Mouse (Mus musculus) cerebellum, adult 9-10 months (tissue): ENCODE results near the gene Xpo6.
A peak's percentile ranks its signal among the peaks of the same experiment; 100 is the strongest.

Experiments used
- DNase-seq: peaks from one replicate; pipeline ENCODE4 v3.0.0; 2022

Gene Xpo6

GRCm38 (mm10) chr7:126200178-126200996, at the start of gene Xpo6:
Gene Xpo6, minus strand, starts transcription at chr7:126200501.
- DNase-seq, result peak; percentile 94

- DNase-seq, result peak; percentile 81
Measured at GRCm38 (mm10) chr7:126249986-126250385, 49.7 kb upstream of the Xpo6 start.

DNA sequence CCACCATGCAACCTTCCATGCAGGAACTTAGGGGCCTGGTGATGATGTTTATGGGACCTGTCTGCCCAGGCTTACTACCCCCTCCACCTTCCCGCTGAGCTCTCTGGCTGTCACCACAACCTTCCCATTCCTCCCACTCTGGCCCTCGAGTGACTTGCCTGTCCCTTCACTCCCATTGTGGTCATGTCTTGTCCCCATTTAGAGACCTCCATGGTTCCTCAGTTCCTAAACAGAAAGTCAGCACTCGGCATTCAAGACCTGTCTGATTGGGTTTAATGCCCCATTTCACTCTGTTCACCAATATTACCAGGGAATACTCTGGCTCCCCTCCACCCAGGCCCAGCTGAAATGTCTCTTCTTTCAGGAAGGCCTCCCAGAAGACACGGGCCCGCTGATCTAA, 48.8 kb upstream of the Xpo6 start:
- DNase-seq, result peak; percentile 55

DNA sequence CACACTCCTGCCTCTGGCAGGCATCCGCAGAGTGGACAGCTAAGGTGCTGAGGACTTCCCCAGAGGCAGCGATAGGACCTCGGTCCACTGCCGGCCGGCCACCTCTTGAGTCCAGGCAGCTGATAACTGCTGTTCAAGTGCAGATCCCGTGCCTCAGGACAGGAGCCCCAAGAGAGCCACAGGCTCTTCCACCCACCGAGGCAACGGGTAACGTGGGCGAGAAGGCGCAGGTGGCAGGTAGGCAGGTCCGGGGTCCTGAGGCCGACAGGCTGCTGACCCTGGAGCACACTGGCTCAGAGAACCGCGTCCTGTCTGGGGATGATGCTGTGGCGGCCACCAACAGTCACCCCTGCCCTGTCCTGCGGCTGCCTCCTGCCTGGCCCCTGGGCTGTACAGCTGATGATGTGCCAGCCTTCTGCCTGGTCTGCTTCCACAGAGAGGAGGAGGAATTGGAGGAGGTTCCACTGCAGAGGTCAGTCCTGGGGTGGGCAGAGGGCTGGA, 48.4 kb upstream of the Xpo6 start:
- DNase-seq, result peak; percentile 62

DNA sequence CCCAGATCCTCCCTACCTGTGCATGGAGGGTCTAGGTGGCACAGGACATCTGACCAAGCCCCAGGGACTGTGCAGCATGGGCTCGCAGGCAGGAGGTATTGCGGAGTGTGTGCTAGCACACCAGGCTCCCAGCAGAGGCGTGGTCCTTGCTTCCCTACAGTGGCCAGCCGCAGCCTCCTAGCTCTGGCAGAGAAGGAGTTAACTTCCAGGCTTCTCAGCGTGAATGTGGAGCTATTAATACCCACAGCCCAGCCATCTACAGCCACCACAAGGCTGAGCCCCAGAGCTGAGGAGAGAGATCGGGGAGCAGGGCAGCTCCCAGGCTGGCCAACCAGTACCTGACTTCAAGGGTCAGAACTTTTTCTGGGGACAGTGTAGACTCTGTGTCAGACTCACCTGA, 47.8 kb upstream of the Xpo6 start:
- DNase-seq, result peak; percentile 80

DNA sequence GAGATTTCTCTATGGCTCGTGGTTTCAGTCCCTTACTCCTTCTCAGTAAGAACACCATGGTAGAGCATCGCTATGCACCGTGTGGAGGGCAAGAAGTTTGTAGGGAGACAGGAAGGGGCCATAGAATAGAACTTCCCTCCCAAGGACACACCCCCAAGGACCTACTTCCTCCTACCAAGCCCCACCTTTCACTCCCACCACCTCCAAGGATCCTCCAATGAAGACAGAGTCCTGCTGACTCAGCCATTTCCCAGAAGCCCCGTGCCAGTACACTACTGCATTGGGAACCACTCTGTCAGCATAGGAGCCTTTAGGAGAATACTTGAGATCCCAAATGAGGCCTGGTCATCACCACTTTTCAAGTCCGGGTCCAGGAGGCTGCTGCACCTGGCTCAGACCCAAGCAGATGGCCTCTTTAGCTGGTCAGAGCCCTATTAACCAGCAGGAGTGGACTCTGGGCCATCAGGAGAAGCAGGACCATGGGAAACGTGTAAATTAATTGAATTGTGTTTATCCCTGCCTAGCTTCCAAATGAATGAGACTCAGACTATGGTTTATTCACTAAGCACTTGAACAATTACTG, 44.0 kb upstream of the Xpo6 start:
- peak; percentile 60 for DNase-seq

- DNase-seq, result no peak
Measured at GRCm38 (mm10) chr7:126240814-126241360, 40.6 kb upstream of the Xpo6 start.

GRCm38 (mm10) chr7:126236794-126237192, 36.5 kb upstream of the Xpo6 start:
- DNase-seq, result no peak

DNA sequence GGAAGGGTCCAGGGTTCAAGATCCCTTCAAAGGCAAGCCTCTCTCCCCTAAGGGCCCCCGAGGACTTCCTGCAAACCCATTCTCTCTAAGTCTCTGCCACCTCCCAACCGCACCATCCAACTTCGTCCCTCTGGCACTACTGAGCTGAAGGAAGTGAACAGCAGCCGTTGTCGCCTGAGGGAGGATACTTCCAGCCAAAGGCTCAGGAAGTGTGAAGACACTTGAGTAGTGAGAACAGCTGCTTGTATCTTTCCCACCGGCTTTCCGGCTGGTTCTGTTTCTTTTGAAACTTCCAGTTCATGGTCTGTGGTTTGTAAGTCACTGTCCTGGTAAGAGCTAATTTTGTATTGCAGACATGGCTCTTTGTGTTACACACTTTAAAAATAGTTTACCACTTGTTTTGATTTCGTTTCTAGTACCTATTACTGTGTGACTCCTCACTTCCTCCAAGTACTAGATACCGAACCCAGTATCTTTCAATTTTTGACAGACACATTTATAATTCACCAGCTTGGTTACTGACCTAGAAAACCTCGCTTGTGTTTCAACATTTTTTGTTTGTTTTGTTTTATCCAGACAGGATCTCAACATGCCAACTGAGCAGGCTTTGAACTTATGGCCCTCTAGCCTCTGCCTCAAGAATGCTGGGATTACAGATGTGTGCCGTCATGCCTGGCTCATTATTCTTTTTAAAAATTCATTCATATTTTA, 35.9 kb upstream of the Xpo6 start:
- no peak for DNase-seq

GRCm38 (mm10) chr7:126234611-126235010, 34.3 kb upstream of the Xpo6 start:
- DNase-seq, result no peak

GRCm38 (mm10) chr7:126232345-126233071, 32.2 kb upstream of the Xpo6 start:
- no peak for DNase-seq

DNA sequence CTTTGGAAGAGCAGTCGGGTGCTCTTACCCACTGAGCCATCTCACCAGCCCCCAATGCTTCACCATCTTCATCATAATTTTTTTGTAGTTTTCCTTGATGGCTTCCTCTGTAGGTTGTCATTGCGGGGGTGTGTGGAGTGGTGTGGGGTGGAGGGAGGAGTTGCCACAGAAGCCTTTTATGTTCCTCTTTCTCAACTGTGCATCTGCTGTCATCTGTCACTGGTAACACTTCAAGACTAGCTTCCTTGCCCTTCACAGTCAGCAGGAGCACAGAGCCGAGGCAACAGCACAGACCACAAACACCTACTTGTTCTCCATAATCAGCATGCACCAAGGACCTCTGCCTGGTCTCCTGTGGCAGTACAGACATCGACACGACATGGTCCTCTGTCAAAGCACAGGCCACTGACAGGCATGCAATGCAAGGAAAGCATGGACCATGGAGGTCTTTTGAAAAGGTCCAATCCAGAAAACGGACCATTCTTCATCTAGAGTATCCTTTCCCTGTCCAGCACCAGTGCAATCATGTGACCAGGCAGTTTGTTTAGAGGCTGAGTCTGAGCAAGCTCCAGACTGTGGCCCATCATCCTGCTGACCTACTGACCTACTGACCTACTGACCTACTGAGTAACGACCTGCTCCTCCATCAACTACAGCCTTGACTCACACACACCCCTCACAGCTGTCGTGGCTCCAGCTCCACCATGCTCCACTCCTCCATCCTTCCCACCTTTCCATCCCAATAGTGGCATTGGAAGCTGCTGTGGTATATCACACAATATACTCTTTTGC, 30.3 kb upstream of the Xpo6 start:
- no peak for DNase-seq

- DNase-seq, result no peak
Measured at GRCm38 (mm10) chr7:126226136-126226535, 25.8 kb upstream of the Xpo6 start.

DNA sequence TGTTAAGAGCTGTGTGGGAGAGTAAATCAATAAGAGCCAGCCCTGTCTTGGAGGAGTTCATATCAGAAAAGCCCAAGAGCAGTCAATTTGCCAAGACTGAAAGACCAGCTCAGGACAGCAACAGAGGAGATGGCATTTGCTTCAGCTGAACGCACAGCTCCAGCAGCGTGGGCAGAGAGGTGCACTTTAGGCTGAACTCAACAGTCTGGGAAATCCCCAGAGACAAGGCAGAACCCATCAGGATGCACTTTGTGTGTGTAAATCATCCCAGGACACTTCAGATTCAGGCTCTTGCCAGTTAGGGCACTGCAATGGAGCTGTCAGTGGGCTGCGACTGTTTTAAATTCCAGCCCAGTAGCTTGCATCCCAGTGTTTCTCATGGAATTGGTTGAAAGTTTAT, 22.5 kb upstream of the Xpo6 start:
- DNase-seq, result no peak

GRCm38 (mm10) chr7:126220611-126221010, 20.3 kb upstream of the Xpo6 start:
- no peak for DNase-seq

- DNase-seq, result no peak
Measured at GRCm38 (mm10) chr7:126218311-126218710, 18.0 kb upstream of the Xpo6 start.

DNA sequence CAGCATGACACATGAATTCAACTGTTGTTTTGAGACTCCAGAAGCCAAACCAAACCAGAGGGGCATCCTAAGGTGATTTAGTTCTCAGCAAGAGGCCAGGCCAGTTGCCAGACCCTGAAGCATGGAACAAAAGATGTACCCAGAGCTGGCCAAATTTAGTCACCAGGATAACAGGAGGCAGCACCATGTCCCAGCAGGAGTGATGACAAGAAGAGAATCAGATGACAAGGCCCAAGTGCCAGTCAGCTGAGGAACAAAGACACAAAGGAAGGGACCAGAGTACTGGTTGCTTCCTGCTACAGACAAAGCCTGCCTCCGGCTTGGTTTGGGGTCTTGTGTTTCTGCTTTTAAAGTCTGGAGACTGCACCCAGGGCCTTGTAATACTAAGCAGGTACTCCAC, 16.6 kb upstream of the Xpo6 start:
- DNase-seq, result peak; percentile 95

DNA sequence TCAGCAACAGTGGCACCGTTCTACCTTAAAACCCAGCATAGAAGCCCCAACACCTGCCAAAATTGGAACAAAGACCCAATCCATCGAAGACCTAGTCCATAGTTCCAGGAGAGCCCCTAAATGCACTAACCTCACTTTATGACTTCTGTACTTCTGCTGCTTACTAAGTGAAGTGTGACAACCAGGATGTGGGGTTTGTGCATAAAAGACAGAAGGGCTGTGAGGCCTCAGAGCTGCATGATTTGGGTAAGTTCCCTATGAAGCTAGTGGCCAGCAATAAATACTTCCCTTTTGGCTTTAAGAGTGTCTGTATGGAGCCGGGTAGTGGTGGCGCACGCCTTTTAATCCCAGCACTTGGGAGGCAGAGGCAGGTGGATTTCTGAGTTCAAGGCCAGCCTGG, 10.6 kb upstream of the Xpo6 start:
- DNase-seq, result no peak

DNA sequence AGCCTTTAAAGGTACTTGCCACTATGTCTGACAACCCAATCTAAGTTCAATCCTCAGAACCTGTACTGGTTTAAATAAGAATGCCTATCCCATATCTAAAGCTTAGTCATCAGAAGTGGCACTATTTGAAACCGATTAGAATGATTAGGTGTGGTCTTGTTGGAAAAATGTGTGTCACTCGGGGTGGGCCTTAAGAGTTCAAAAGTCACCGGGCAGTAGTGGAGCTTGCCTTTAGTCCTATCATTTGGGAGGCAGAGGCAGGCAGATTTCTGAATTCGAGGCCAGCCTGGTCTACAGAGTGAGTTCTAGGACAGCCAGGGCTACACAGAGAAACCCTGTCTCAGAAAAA, 670 bp upstream of the Xpo6 start:
- no peak for DNase-seq

DNA sequence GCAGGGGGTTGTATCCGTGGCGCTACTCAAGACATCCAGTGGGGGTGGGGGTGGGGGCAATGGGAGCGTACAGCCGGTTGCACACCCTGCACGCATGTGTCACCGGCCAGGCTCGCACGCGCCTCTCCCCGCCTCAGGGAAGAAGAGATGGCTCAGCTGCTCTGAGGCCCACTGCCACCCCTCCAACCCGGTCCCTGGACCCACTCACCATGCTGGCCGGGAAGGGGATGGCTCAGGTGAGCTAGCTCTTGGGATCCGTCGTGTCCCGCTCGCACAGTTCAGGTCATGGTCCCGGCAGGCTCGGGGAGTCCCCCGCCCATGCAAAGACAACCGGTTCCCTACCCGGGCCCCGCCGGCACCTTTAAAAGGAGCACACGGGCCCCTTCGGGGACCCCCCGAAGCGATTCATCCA, 604 bp downstream of the Xpo6 start:
- DNase-seq, result peak; percentile 59

- DNase-seq, result no peak
Measured at GRCm38 (mm10) chr7:126198926-126199325, 1.4 kb downstream of the Xpo6 start.

DNA sequence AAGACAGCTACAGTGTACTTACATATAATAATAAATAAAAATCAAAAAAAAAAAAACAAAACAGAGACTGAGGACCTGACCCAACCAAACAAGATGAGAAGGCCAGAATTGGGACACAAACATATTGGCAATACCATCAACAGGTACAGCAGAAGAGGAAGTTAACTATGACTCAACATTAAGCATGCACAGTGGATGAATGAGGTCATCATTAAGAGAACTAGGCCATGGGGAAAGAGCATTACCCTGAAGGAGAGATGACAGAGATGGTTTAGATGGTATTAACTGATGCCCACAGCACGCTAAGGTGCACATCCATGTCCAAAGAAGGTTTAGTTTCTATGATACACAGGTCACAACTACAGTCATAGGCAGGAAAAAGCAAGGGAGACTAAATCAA, 6.1 kb downstream of the Xpo6 start:
- no peak for DNase-seq
